Mouse (Mus musculus) testis, adult 2 months (tissue): Measurements from ENCODE around the gene Upb1. TPM values are rescaled to one million over a fixed set of nuclear protein-coding genes. Genes with fewer than 3 reads are reported as not detected.

Experiments
- H3K27ac ChIP-seq: fragments of 200-500 bp; 2 replicates; pipeline ENCODE4 v1.5.1; 2012; ENCODE audit warnings: low read depth, low read length; ENCODE audit not compliant: control insufficient read depth, insufficient read depth
- H3K27me3 ChIP-seq: fragments of 200-500 bp; 2 replicates; pipeline ENCODE4 v1.6.1; 2012; ENCODE audit warnings: mild to moderate bottlenecking, low read length, moderate library complexity; ENCODE audit not compliant: control insufficient read depth, insufficient read depth
- H3K36me3 ChIP-seq: fragments of 200-500 bp; 2 replicates; pipeline ENCODE4 v1.6.1; 2012; ENCODE audit warnings: mild to moderate bottlenecking, low read length; ENCODE audit not compliant: control insufficient read depth, insufficient read depth
- H3K4me1 ChIP-seq: fragments of 200-500 bp; 2 replicates; pipeline ENCODE4 v1.6.1; 2012; ENCODE audit warnings: low read length; ENCODE audit not compliant: control insufficient read depth, insufficient read depth
- H3K4me3 ChIP-seq: fragments of 200-500 bp; 2 replicates; pipeline ENCODE4 v1.5.1; 2012; ENCODE audit warnings: low read depth, mild to moderate bottlenecking, low read length, moderate library complexity, mixed read lengths; ENCODE audit not compliant: control insufficient read depth
- CTCF ChIP-seq: fragments of 200-500 bp; IDR thresholded peaks from 2 replicates; pipeline ENCODE4 v1.5.1; 2012; ENCODE audit warnings: low read depth, mild to moderate bottlenecking, inconsistent platforms, low read length, moderate library complexity; ENCODE audit not compliant: control insufficient read depth, insufficient read depth, insufficient replicate concordance
- POLR2A ChIP-seq: fragments of 200-500 bp; IDR thresholded peaks from 2 replicates; pipeline ENCODE4 v1.6.1; 2012; ENCODE audit warnings: low read depth, mild to moderate bottlenecking, inconsistent platforms, low read length, moderate library complexity; ENCODE audit not compliant: control insufficient read depth
- polyA plus RNA-seq: library from polyadenylated mRNA; depleted of rRNA; stranded (reverse); fragments of >200 nt; gene quantifications from 2 replicates; pipeline ENCODE4 v1.2.3, GENCODE M21; 2012

Upb1 gene
- polyA plus RNA-seq, 1 experiment: 0.20 TPM

DNA sequence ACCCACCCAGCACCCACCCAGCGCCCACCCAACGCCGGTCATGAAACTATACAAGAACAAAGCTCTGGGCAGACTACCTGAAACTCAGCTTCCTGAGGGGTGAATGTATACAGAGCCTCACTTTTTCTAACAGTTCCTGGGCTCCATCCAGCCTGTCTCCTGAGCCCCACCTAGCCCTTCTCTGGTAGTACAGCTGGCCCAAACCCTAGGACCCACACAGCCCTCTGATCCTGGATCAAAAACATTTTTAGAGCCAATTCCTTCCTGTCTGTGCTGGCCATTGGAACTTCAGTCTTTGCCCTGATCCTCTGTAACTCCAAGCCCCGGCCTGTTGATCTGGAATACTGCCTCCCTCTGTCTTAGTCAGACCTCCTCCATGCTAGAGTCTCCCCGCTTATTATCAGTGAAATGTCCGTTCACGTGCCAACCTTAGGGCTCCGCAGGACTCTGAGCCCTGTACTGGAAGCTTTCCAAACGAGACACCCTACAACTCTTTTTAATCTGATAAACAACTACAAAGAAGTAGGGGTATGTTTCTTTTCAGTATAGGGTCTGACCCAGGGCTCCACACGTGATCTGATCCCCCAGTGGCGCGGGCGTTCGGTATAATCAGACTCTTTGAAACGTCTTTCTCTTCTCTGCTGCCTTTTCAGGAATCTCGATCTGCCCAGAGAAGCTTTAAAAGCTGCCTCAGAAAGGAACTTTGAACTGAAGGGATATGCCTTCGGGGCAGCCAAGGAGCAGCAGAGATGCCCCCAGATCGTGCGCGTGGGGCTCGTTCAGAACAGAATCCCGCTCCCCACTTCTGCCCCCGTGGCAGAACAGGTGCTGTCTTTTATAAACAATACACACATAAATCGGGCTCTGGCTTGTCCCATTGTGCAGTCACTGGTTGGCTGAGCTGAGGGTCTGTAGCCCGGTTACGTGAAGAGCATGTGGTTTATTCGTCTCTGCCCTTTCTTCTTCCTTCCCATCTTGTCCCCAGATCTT is 11.5 kb downstream of the Upb1 start:
- no peak for TF ChIP-seq CTCF
- Histone ChIP-seq H3K27me3 (no peaks in the 10 kb centered on the region), H3K4me1 (peaks cover 7% of the 10 kb centered on the region), H3K4me3 (no peak overlapping the region), H3K27ac (no peak overlapping the region), H3K36me3 (no peaks in the 10 kb centered on the region)

DNA sequence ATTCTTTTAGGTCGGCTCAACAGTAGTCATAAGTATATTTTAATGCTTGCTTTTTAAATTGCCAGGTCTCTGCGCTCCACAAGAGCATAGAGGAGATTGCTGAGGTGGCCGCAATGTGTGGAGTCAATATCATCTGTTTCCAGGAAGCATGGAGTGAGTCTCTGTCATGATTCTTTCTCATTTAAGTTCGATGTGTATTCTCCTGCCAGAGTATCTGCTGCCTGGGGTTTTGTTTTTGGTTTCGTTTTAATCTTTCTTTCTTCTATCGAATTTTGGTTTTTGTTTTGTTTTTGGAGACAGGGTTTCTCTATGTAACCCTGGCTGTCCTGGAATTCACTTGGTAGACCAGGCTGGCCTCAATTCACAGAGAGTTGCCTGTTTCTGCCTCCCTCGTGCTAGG is 14.0 kb downstream of the Upb1 start:
- H3K4me1 ChIP-seq: peaks cover 9% of the 10 kb centered on the region
- no peak overlapping the region for H3K4me3 ChIP-seq
- TF ChIP-seq POLR2A (no peak), CTCF (no peak)
- no peaks in the 10 kb centered on the region for H3K27me3 ChIP-seq
- no peaks in the 10 kb centered on the region for H3K36me3 ChIP-seq
- H3K27ac ChIP-seq: no peak overlapping the region

DNA sequence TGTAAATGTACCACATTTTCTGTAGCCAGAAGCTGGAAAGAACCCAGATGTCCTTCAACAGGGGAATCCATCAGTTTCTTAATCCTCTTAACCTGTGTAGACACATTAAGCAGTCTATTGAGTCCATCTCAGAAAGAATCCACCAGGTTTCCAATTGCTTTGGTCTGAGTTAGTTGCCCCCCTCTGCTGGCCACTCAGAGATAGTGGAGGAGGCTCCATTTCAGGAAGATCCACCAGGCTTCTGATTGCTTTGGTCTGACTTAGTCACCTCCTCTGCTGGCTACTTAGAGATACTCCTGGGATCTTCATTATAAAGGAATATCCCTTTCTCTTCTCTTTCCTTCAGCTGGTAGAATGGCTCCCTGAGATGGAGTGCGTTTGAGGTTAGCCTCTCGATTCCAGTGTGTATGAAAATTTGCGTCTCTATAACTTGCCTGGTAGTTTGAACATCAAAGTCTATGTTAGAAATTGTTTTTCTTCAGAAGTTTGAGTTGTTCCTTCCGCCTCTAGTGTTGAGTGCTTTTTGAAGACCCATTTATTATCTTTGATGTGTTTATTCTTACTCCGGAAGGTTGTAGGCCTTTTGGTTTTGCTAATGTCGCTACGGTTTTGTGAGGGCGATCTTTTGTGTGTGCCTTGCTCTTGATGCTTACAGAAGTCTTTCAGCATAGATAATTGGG is 16.6 kb downstream of the Upb1 start:
- H3K36me3 ChIP-seq: no peaks in the 10 kb centered on the region
- peaks cover 5% of the 10 kb centered on the region for H3K4me1 ChIP-seq
- no peak overlapping the region for H3K4me3 ChIP-seq
- H3K27me3 ChIP-seq: no peaks in the 10 kb centered on the region
- TF ChIP-seq CTCF (no peak), POLR2A (no peak)
- H3K27ac ChIP-seq: no peak overlapping the region

DNA sequence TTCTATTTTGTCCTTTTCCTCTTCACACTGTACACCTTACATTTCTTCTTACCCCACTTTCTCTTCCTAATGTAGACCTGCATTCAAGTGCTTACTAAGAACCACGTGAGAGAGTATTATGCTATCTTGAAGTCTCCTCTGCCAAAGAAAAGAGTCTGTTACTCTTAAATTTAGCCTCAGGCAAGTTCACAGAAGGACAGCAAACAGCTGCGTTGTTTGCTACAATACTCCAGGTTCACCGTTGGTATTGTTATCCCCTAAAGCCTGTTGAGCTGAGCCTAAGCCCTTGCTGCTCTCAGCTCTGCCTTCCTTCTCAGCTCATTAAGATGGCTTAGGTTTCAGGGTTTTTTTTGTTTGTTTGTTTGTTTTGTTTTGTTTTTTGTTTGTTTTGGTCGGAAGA is 17.8 kb downstream of the Upb1 start:
- Histone ChIP-seq H3K4me3 (no peak overlapping the region), H3K36me3 (no peaks in the 10 kb centered on the region), H3K27ac (no peak overlapping the region), H3K27me3 (no peaks in the 10 kb centered on the region), H3K4me1 (peaks cover 2% of the 10 kb centered on the region; the same call in 1 of the 2 replicates)
- TF ChIP-seq CTCF: no peak
- TF ChIP-seq POLR2A: no peak

DNA sequence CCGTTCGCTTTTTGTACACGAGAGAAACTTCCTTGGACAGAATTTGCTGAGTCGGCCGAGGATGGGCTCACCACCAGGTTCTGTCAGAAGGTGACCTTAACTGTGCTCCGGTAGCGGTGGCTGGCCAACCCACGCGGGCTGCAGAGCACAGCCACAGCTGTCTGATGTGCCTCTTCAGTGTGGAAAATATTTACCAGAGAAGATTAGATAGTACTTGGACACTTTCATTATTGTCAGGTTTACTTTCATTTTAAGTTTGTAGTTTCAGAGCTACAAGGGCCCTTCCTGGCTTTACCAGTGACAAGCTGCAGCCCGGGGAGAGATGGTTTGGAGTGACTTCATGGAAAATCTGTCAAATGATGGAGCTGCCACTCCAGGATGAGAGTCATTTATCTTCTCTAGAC is 23.6 kb downstream of the Upb1 start:
- no peak for TF ChIP-seq CTCF
- TF ChIP-seq POLR2A: no peak
- no peaks in the 10 kb centered on the region for H3K36me3 ChIP-seq

DNA sequence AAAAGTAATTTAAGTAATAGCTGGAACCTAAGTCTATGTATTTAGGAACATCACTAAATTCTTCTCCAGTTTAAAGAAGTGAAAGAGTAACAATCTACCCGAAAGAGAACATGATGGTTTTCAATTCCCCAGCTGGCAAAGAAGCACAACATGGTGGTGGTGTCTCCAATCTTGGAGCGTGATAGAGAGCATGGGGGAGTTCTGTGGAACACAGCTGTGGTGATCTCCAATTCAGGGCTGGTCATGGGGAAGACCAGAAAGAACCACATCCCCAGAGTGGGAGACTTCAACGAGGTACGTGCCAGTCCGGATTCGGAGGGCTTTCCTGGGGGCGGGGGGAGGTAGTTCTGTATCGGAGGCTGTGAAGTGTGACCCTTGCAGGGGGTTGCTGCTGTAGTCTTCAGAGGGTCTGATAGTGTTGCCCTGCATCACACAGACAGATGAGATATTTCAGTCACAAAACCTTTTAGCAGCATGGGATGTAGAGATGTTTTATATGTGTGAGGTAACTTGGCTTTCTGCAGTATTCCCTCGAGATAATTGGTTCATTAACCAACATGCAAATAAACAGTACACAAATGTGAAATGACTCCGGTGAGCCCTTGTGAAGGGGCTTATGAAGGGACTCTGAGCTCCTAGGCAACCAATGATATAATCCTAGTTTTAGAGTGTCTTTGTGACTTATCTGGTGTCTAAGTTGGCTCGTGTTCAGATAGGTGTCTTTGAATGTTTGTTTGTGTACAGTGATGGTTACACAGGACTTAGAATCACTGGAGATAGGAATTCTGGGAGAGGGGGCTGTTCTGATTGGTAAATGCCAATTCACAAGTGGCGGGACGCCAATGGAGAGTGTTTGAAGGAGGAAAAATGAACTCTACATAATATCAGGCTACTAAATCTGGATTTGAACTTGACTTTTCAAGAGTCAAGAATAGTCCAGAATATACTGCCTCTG is 27.4 kb downstream of the Upb1 start:
- no peak overlapping the region for H3K27ac ChIP-seq
- no peak for TF ChIP-seq POLR2A
- TF ChIP-seq CTCF: no peak
- H3K27me3 ChIP-seq: no peaks in the 10 kb centered on the region
- H3K4me3 ChIP-seq: no peak overlapping the region
- H3K4me1 ChIP-seq: no peaks in the 10 kb centered on the region; the same call in 1 of the 2 replicates
- no peaks in the 10 kb centered on the region for H3K36me3 ChIP-seq

More for the DNA sequence above, 23.6 kb downstream of the Upb1 start:
- H3K4me3 ChIP-seq: no peak overlapping the region
- no peaks in the 10 kb centered on the region for H3K4me1 ChIP-seq
- no peaks in the 10 kb centered on the region for H3K27me3 ChIP-seq
- no peak overlapping the region for H3K27ac ChIP-seq
